Mouse (Mus musculus) c-Kit-positive CD71-positive TER-119-negative erythroid progenitor cells, embryonic 14.5 days (primary cell): ENCODE results near the gene Dnali1.

Experiments
- DNase-seq: peaks from one replicate; pipeline ENCODE4 v3.0.0-alpha.2; 2013; ENCODE audit warnings: low read depth

The Dnali1 gene

GRCm38 (mm10) chr4:125065517-125066307, at the start of gene Dnali1:
Gene Dnali1 (minus strand): TSS chr4:125065703.
- peak; percentile 52 for DNase-seq

GRCm38 (mm10) chr4:125115081-125115480, 49.6 kb upstream of the Dnali1 start:
- no peak for DNase-seq

- DNase-seq: no peak
Measured at GRCm38 (mm10) chr4:125114638-125115037, 49.1 kb upstream of the Dnali1 start.

GRCm38 (mm10) chr4:125105354-125105753, 39.9 kb upstream of the Dnali1 start:
- DNase-seq: no peak

GRCm38 (mm10) chr4:125101334-125101733, 35.8 kb upstream of the Dnali1 start:
- DNase-seq: no peak

GRCm38 (mm10) chr4:125099458-125099857, 34.0 kb upstream of the Dnali1 start:
- DNase-seq: peak; percentile 77

GRCm38 (mm10) chr4:125097412-125097811, 31.9 kb upstream of the Dnali1 start:
- DNase-seq: no peak

GRCm38 (mm10) chr4:125096066-125096465, 30.6 kb upstream of the Dnali1 start:
- no peak for DNase-seq

- DNase-seq: no peak
Measured at GRCm38 (mm10) chr4:125093031-125093430, 27.5 kb upstream of the Dnali1 start.

- DNase-seq: peak; percentile 60
Measured at GRCm38 (mm10) chr4:125085346-125085841, 19.9 kb upstream of the Dnali1 start.

GRCm38 (mm10) chr4:125084403-125085345, 19.2 kb upstream of the Dnali1 start, which contains the start of gene Meaf6:
Gene Meaf6 (plus strand): TSS chr4:125085134.
- peak; percentile 63 for DNase-seq

GRCm38 (mm10) chr4:125078698-125079097, 13.2 kb upstream of the Dnali1 start:
- no peak for DNase-seq

- no peak for DNase-seq
Measured at GRCm38 (mm10) chr4:125077700-125078099, 12.2 kb upstream of the Dnali1 start.

- DNase-seq: peak; percentile 87
Measured at GRCm38 (mm10) chr4:125066490-125067370, 1.2 kb upstream of the Dnali1 start, which contains the start of gene Snip1. Gene Snip1 (plus strand): TSS chr4:125066672.

GRCm38 (mm10) chr4:125063829-125064228, 1.7 kb downstream of the Dnali1 start:
- DNase-seq: no peak

GRCm38 (mm10) chr4:125059025-125059424, 6.5 kb downstream of the Dnali1 start:
- DNase-seq: no peak

GRCm38 (mm10) chr4:125058033-125058432, 7.5 kb downstream of the Dnali1 start:
- DNase-seq: no peak

GRCm38 (mm10) chr4:125057273-125057672, 8.2 kb downstream of the Dnali1 start:
- DNase-seq: no peak

GRCm38 (mm10) chr4:125056476-125056875, 9.0 kb downstream of the Dnali1 start:
- DNase-seq: no peak

GRCm38 (mm10) chr4:125055385-125055784, 10.1 kb downstream of the Dnali1 start:
- DNase-seq: no peak

GRCm38 (mm10) chr4:125044454-125044853, 21.0 kb downstream of the Dnali1 start:
- DNase-seq: no peak
